Mouse (Mus musculus): Measurements from ENCODE around the gene Cpa2.

GRCm38 (mm10) chr6:30562132-30562531, 20.8 kb downstream of the Cpa2 start:
- no peak for TF ChIP-seq CTCF (conservative IDR thresholded peaks at IDR 0.05; ENCODE audit: low read length)
- TF ChIP-seq POU5F1 (IDR thresholded peaks at IDR 0.05; ENCODE audit: borderline replicate concordance, low read length) = no peak
- no peak for TF ChIP-seq NANOG (IDR thresholded peaks at IDR 0.05; ENCODE audit: borderline replicate concordance, low read length)

All from E14TG2a.4 (cell line).